Mouse (Mus musculus) erythroblast, adult 5-6 weeks (primary cell): ENCODE results near the gene Vcl. TPM values are rescaled to one million over a fixed set of nuclear protein-coding genes. Genes with fewer than 3 reads are reported as not detected.

Experiments used
- ATAC-seq: replicated peaks from 2 replicates; pipeline ENCODE4 v1.8.0; 2016; ENCODE audit warnings: moderate number of reproducible peaks, mild to moderate bottlenecking, moderate TSS enrichment, inconsistent platforms; ENCODE audit not compliant: poor library complexity, low FRiP score, severe bottlenecking
- total RNA-seq, 2 experiments: library from RNA; stranded (forward) in 1 of 2; stranded (reverse) in 1 of 2; fragments of 150-400 nt in 1 of 2; fragments of 200-764, 138-1000 nt in 1 of 2; gene quantifications; 2 replicates each; pipeline versions ENCODE4 v1.2.3 to v1.2.4; 2015 to 2017; ENCODE audit warnings: low replicate concordance in 2 of 2

Gene Vcl
- total RNA-seq, 2 experiments from 2014 or later: 34.6 to 42.1 TPM

GRCm38 (mm10) chr14:20930481-20931391 is 1.5 kb downstream of the Vcl start:
- ATAC-seq: no peak

- no peak for ATAC-seq
Measured at GRCm38 (mm10) chr14:20938424-20938823, 9.2 kb downstream of the Vcl start.

GRCm38 (mm10) chr14:20938860-20939259 is 9.7 kb downstream of the Vcl start:
- no peak for ATAC-seq

- no peak for ATAC-seq
Measured at GRCm38 (mm10) chr14:20945296-20945695, 16.1 kb downstream of the Vcl start.

- no peak for ATAC-seq
Measured at GRCm38 (mm10) chr14:20956021-20956420, 26.8 kb downstream of the Vcl start.

- ATAC-seq: no peak
Measured at GRCm38 (mm10) chr14:20958971-20959370, 29.8 kb downstream of the Vcl start.

GRCm38 (mm10) chr14:20962466-20962865 is 33.3 kb downstream of the Vcl start:
- ATAC-seq: no peak

- no peak for ATAC-seq
Measured at GRCm38 (mm10) chr14:20962906-20963305, 33.7 kb downstream of the Vcl start.

GRCm38 (mm10) chr14:20963863-20964262 is 34.7 kb downstream of the Vcl start:
- ATAC-seq: no peak

GRCm38 (mm10) chr14:20964285-20964684 is 35.1 kb downstream of the Vcl start:
- no peak for ATAC-seq

GRCm38 (mm10) chr14:20966959-20967670 is 37.9 kb downstream of the Vcl start:
- no peak for ATAC-seq

GRCm38 (mm10) chr14:20969066-20969465 is 39.9 kb downstream of the Vcl start:
- no peak for ATAC-seq

- ATAC-seq: no peak
Measured at GRCm38 (mm10) chr14:20970389-20970788, 41.2 kb downstream of the Vcl start.

- no peak for ATAC-seq
Measured at GRCm38 (mm10) chr14:20970927-20971326, 41.7 kb downstream of the Vcl start.

GRCm38 (mm10) chr14:20973821-20974220 is 44.6 kb downstream of the Vcl start:
- no peak for ATAC-seq

GRCm38 (mm10) chr14:20976741-20977140 is 47.5 kb downstream of the Vcl start:
- ATAC-seq: no peak

- no peak for ATAC-seq
Measured at GRCm38 (mm10) chr14:20977726-20978125, 48.5 kb downstream of the Vcl start.

GRCm38 (mm10) chr14:20983832-20984231 is 54.6 kb downstream of the Vcl start:
- ATAC-seq: no peak

GRCm38 (mm10) chr14:20985482-20985881 is 56.3 kb downstream of the Vcl start:
- ATAC-seq: no peak

GRCm38 (mm10) chr14:20991492-20991891 is 62.3 kb downstream of the Vcl start:
- ATAC-seq: no peak

- ATAC-seq: peak; percentile 80
Measured at GRCm38 (mm10) chr14:20993067-20993691, 64.0 kb downstream of the Vcl start.
